Mouse (Mus musculus) frontal cortex, adult (tissue): ENCODE measurements around the gene Greb1.

Experiments used
- ATAC-seq: cut with Nextera tagmentation; 2 replicates; pipeline ENCODE4 v1.9.2; 2017; ENCODE audit warnings: mild to moderate bottlenecking, moderate library complexity, mixed read lengths; ENCODE audit not compliant: low TSS enrichment

The Greb1 gene

GRCm38 (mm10) chr12:16634075-16634813 lies 166.4 kb downstream of the Greb1 start:
- peak; percentile 73; the same call in 1 of the 2 replicates for ATAC-seq

GRCm38 (mm10) chr12:16633235-16633634 lies 167.5 kb downstream of the Greb1 start:
- no peak for ATAC-seq

GRCm38 (mm10) chr12:16631423-16631822 lies 169.3 kb downstream of the Greb1 start:
- ATAC-seq, result no peak

- no peak for ATAC-seq
Observed at GRCm38 (mm10) chr12:16630866-16631185, 169.9 kb downstream of the Greb1 start.

- ATAC-seq, result no peak
Observed at GRCm38 (mm10) chr12:16630152-16630865, 170.4 kb downstream of the Greb1 start.
